Mouse (Mus musculus): Measurements from ENCODE around the gene Cspg5.

Cspg5 gene

GRCm38 (mm10) chr9:110243221-110243833, at the start of gene Cspg5:
Cspg5 (plus strand) TSS chr9:110243783.
- DNase-seq, result no peak

- no peak for DNase-seq
These were observed 43.7 kb upstream of the Cspg5 start for GRCm38 (mm10) chr9:110199870-110200269.

GRCm38 (mm10) chr9:110205526-110206404, 37.8 kb upstream of the Cspg5 start:
- DNase-seq, result peak; percentile 14 to 15

GRCm38 (mm10) chr9:110206437-110206836, 37.1 kb upstream of the Cspg5 start:
- no peak for DNase-seq

GRCm38 (mm10) chr9:110208265-110208664, 35.3 kb upstream of the Cspg5 start:
- DNase-seq, result no peak

GRCm38 (mm10) chr9:110208967-110209366, 34.6 kb upstream of the Cspg5 start:
- no peak for DNase-seq

- DNase-seq, result no peak
These were observed 19.3 kb upstream of the Cspg5 start for GRCm38 (mm10) chr9:110224273-110224672.

GRCm38 (mm10) chr9:110226191-110226590, 17.4 kb upstream of the Cspg5 start:
- no peak for DNase-seq

- no peak for DNase-seq
These were observed 14.9 kb upstream of the Cspg5 start for GRCm38 (mm10) chr9:110228671-110229070.

GRCm38 (mm10) chr9:110229112-110229511, 14.5 kb upstream of the Cspg5 start:
- DNase-seq, result no peak

GRCm38 (mm10) chr9:110229566-110230248, 13.9 kb upstream of the Cspg5 start:
- peak; percentile 39 to 46 for DNase-seq

- DNase-seq, result peak; percentile 83 to 90
These were observed 13.1 kb upstream of the Cspg5 start for GRCm38 (mm10) chr9:110230395-110231071.

GRCm38 (mm10) chr9:110234962-110235361, 8.6 kb upstream of the Cspg5 start:
- DNase-seq, result no peak

GRCm38 (mm10) chr9:110244567-110244888, 945 bp downstream of the Cspg5 start:
- no peak for DNase-seq

GRCm38 (mm10) chr9:110244889-110245589, 1.5 kb downstream of the Cspg5 start:
- peak; percentile 70 to 79 for DNase-seq

GRCm38 (mm10) chr9:110245590-110246320, 2.2 kb downstream of the Cspg5 start:
- DNase-seq, result peak; percentile 74

- no peak for DNase-seq
These were observed 2.7 kb downstream of the Cspg5 start for GRCm38 (mm10) chr9:110246321-110246640.

GRCm38 (mm10) chr9:110247049-110247448, 3.5 kb downstream of the Cspg5 start:
- DNase-seq, result no peak

GRCm38 (mm10) chr9:110248861-110249260, 5.3 kb downstream of the Cspg5 start:
- DNase-seq, result no peak

GRCm38 (mm10) chr9:110249823-110250543, 6.4 kb downstream of the Cspg5 start:
- no peak for DNase-seq

GRCm38 (mm10) chr9:110250776-110251175, 7.2 kb downstream of the Cspg5 start:
- no peak for DNase-seq
